ENCODE assay signal across 8 mouse cellular contexts in the genomic region with DNA sequence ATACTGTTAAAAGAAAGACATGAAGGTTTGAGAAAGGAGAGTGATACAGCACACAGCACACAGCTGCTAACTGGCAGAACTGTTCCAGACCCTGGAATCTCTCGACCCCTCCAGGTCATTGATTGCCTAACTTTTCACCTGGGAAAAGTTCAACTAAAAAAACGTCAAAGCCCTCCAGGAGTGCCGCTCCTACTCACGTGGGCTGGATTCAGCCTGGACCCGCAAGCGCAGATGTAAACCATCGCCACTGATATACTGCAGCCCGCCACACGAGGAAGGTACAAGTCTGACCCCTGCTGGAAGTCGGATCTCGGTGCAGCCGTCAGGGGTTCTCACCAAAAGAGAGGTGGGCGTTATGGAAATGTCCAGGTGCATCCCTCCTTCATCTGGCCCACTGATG. TPM values are rescaled to one million over a fixed set of nuclear protein-coding genes. Genes with fewer than 3 reads are reported as not detected.
DNase-seq lines count a peak whose midpoint lies in the region; ATAC-seq lines count a peak whose summit lies in the region.

No protein-coding gene starts in this region.

- peaks cover 12% of the 10 kb centered on the region; the same call in 1 of the 2 replicates for H3K4me1 ChIP-seq in forebrain, embryonic 15.5 days
- peaks cover 3% of the 10 kb centered on the region; the same call in 1 of the 2 replicates for H3K4me1 ChIP-seq in hindbrain, embryonic 14.5 days (replicated peaks; ENCODE audit: control insufficient read depth, insufficient read depth, low read length)

- DNase-seq in NIH3T3 (ENCODE audit: low read depth), result peak; percentile 76
- peak; percentile 48 for DNase-seq in cerebellum, adult 11-12 months
- peak; percentile 80 for DNase-seq in hindbrain, embryonic 14.5 days (ENCODE audit: low spot score)
- peak; percentile 68 to 75 for DNase-seq in left cerebral cortex, adult 18-20 months (ENCODE audit: low spot score in 2 of 2)
- peak; percentile 62 for DNase-seq in lung, postnatal 36 days
- DNase-seq in retina, postnatal 7 days (ENCODE audit: low read depth, low spot score), result peak; percentile 50

- 0 out of 2 replicates have a peak, but pooled peaks cover 3% of the 10 kb centered on the region for H3K27me3 ChIP-seq in forebrain, embryonic 15.5 days
- H3K27me3 ChIP-seq in hindbrain, embryonic 14.5 days (ENCODE audit: control insufficient read depth, insufficient read depth, low read length), result no peaks in the 10 kb centered on the region

- WGBS in forebrain, embryonic 15.5 days, result under 1% methylated on average over 13 of the region's 13 CpGs
- WGBS in hindbrain, embryonic 14.5 days, result under 1% methylated on average over 13 of the region's 13 CpGs

- H3K27ac ChIP-seq in forebrain, embryonic 15.5 days (replicated peaks), result no peak overlapping the region
- no peak overlapping the region for H3K27ac ChIP-seq in hindbrain, embryonic 14.5 days

- H3K4me2 ChIP-seq in forebrain, embryonic 15.5 days (replicated peaks), result peak overlapping the region; percentile 40
- peak overlapping the region; percentile 50 for H3K4me2 ChIP-seq in hindbrain, embryonic 14.5 days (replicated peaks)

- no peaks in the 10 kb centered on the region for H3K9me3 ChIP-seq in forebrain, embryonic 15.5 days
- no peaks in the 10 kb centered on the region for H3K9me3 ChIP-seq in hindbrain, embryonic 14.5 days (ENCODE audit: control insufficient read depth, low read length)

- H3K36me3 ChIP-seq in forebrain, embryonic 15.5 days, result no peaks in the 10 kb centered on the region
- no peaks in the 10 kb centered on the region for H3K36me3 ChIP-seq in hindbrain, embryonic 14.5 days (replicated peaks; ENCODE audit: control insufficient read depth, insufficient read depth)

- ATAC-seq in forebrain, embryonic 15.5 days (replicated peaks), result peak; percentile 81
- ATAC-seq in hindbrain, embryonic 14.5 days (ENCODE audit: low FRiP score), result peak; percentile 80
- no peak; the same call in 1 of the 2 replicates for ATAC-seq in erythroid progenitor cell, adult 5-6 weeks (replicated peaks; ENCODE audit: low FRiP score, poor library complexity, severe bottlenecking)

- H3K4me3 ChIP-seq in forebrain, embryonic 15.5 days, result peak overlapping the region; percentile 17; the same call in 1 of the 2 replicates
- no peak overlapping the region; the same call in 1 of the 2 replicates for H3K4me3 ChIP-seq in hindbrain, embryonic 14.5 days (replicated peaks; ENCODE audit: low read length)

- H3K9ac ChIP-seq in forebrain, embryonic 15.5 days (replicated peaks), result no peak overlapping the region
- H3K9ac ChIP-seq in hindbrain, embryonic 14.5 days, result no peak overlapping the region

RNA-seq across cellular contexts. Expression of a gene that starts 13.1 kb away (rescaled TPM):
- 4.4 and 4.6 TPM in 2 replicates for polyA plus RNA-seq in forebrain, embryonic 15.5 days (2015; fragmentation: Nextera tagmentation; extraction: Ambion mirVana)
- polyA plus RNA-seq in hindbrain, embryonic 14.5 days (2014; fragmentation: Nextera tagmentation; extraction: Ambion mirVana), result 7.4 and 7.6 TPM in 2 replicates
- total RNA-seq in left cerebral cortex, adult 18-20 months (2021), result 1 to 10 TPM; 5.7 to 7.3 TPM
- total RNA-seq in erythroid progenitor cell, adult 5-6 weeks (2015; ENCODE audit: low replicate concordance), result 3.4 TPM in 1 of 2 replicates, not detected in the other
- total RNA-seq in erythroid progenitor cell, adult 5-6 weeks (2017; ENCODE audit: low replicate concordance), result 2.6 TPM in 1 of 2 replicates, not detected in the other

RNA-seq across cellular contexts. Expression of a gene that starts 15.3 kb away (rescaled TPM):
- polyA plus RNA-seq in forebrain, embryonic 15.5 days (2015; fragmentation: Nextera tagmentation; extraction: Ambion mirVana), result 34.5 and 34.8 TPM in 2 replicates
- polyA plus RNA-seq in hindbrain, embryonic 14.5 days (2014; fragmentation: Nextera tagmentation; extraction: Ambion mirVana), result 41.0 and 45.9 TPM in 2 replicates
- 10 to 100 TPM; 55.1 to 57.1 TPM for total RNA-seq in left cerebral cortex, adult 18-20 months (2021)
- total RNA-seq in erythroid progenitor cell, adult 5-6 weeks (2015; ENCODE audit: low replicate concordance), result 31.4 and 37.3 TPM in 2 replicates
- 16.6 and 21.4 TPM in 2 replicates for total RNA-seq in erythroid progenitor cell, adult 5-6 weeks (2017; ENCODE audit: low replicate concordance)
